Comparison of ENCODE assay signal across 15 mouse cellular contexts in the genomic region with DNA sequence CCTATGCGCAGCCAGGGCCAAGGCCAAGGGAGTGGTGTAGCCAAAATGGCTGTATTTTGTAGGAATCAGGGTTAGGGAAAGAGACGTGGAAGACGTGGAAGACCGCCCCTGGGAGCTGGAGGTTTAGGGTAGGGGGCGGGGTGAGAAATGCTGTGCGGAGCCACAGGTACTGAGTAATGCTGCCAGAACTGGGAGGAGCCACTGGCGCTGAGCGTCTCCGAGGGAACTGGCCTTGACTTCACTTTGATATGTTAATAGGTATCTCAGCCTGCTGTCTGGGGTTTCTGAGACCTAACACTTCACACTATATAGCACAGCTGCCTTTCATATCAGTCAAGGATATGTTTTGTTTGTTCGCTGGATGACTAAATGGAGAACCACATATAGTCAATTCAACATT. TPM values are rescaled to one million over a fixed set of nuclear protein-coding genes. Genes with fewer than 3 reads are reported as not detected.
DNase-seq lines count a peak whose midpoint lies in the region; ATAC-seq lines count a peak whose summit lies in the region.
"Had no signal": no experiment of that assay in that cellular context is flagged by ENCODE, and none has a peak within 500 bp of the region (broad histone marks: within the 10 kb centered on the region; RNA-seq: fewer than 3 reads in every experiment).

No protein-coding gene starts in this region.

- DNase-seq in left cerebral cortex, postnatal 4 days = peak; percentile 0
- DNase-seq in left cerebral cortex, postnatal 10 days (ENCODE audit: extremely low spot score in 1 of 2, low spot score in 2 of 2) = no peak
- DNase-seq in embryonic facial prominence, embryonic 10.5 days (ENCODE audit: low spot score) = peak; percentile 10
- no peak for DNase-seq in urinary bladder, adult 2 months (ENCODE audit: low spot score)
- no peak for DNase-seq in gastrocnemius, postnatal 10 days
- DNase-seq: B cell, adult 2 months; cerebellum, adult 9-11 months; gastrocnemius, postnatal 14 days; heart, postnatal 14 days; kidney, postnatal 25 days; lung, adult 18-20 months had no signal

- no peak overlapping the region for H3K9ac ChIP-seq in forebrain, embryonic 12.5 days
- H3K9ac ChIP-seq in forebrain, embryonic 16.5 days (replicated peaks; ENCODE audit: low read depth, low read length) = no peak overlapping the region
- H3K9ac ChIP-seq in midbrain, embryonic 13.5 days (replicated peaks) = no peak overlapping the region

- no peaks in the 10 kb centered on the region for H3K4me1 ChIP-seq in forebrain, embryonic 12.5 days
- H3K4me1 ChIP-seq in forebrain, embryonic 16.5 days (replicated peaks; ENCODE audit: control insufficient read depth, insufficient read depth, low read length) = no peaks in the 10 kb centered on the region
- peaks cover 4% of the 10 kb centered on the region; the same call in 1 of the 2 replicates for H3K4me1 ChIP-seq in embryonic facial prominence, embryonic 10.5 days
- H3K4me1 ChIP-seq in midbrain, embryonic 13.5 days (replicated peaks) = 0 out of 2 replicates have a peak, but pooled peaks cover 3% of the 10 kb centered on the region

- H3K36me3 ChIP-seq in forebrain, embryonic 12.5 days (replicated peaks) = no peaks in the 10 kb centered on the region
- H3K36me3 ChIP-seq in forebrain, embryonic 16.5 days (ENCODE audit: control insufficient read depth, insufficient read depth) = no peaks in the 10 kb centered on the region
- H3K36me3 ChIP-seq in embryonic facial prominence, embryonic 10.5 days (replicated peaks) = no peaks in the 10 kb centered on the region
- no peaks in the 10 kb centered on the region for H3K36me3 ChIP-seq in midbrain, embryonic 13.5 days

- H3K4me3 ChIP-seq in forebrain, embryonic 12.5 days (replicated peaks) = no peak overlapping the region
- H3K4me3 ChIP-seq in forebrain, embryonic 16.5 days (replicated peaks; ENCODE audit: low read length) = no peak overlapping the region
- no peak overlapping the region for H3K4me3 ChIP-seq in embryonic facial prominence, embryonic 10.5 days
- no peak overlapping the region for H3K4me3 ChIP-seq in midbrain, embryonic 13.5 days (replicated peaks)
- H3K4me3 ChIP-seq: left cerebral cortex, adult 2 months had no signal

- peak overlapping the region; percentile 27; the same call in 1 of the 2 replicates for H3K4me2 ChIP-seq in forebrain, embryonic 12.5 days
- H3K4me2 ChIP-seq in forebrain, embryonic 16.5 days (ENCODE audit: low read length) = no peak overlapping the region
- peak overlapping the region; percentile 34 for H3K4me2 ChIP-seq in midbrain, embryonic 13.5 days (replicated peaks)

- H3K27me3 ChIP-seq in forebrain, embryonic 12.5 days = no peaks in the 10 kb centered on the region
- H3K27me3 ChIP-seq in forebrain, embryonic 16.5 days (replicated peaks; ENCODE audit: control insufficient read depth, insufficient read depth, low read length) = no peaks in the 10 kb centered on the region; the same call in 1 of the 2 replicates
- peaks cover 41% of the 10 kb centered on the region for H3K27me3 ChIP-seq in embryonic facial prominence, embryonic 10.5 days (replicated peaks; ENCODE audit: low read depth, poor library complexity, severe bottlenecking)
- no peaks in the 10 kb centered on the region for H3K27me3 ChIP-seq in midbrain, embryonic 13.5 days

- 27% methylated on average over 10 of the region's 10 CpGs for WGBS in forebrain, embryonic 12.5 days
- WGBS in forebrain, embryonic 16.5 days = 15% methylated on average over 10 of the region's 10 CpGs
- 18% methylated on average over 10 of the region's 10 CpGs for WGBS in embryonic facial prominence, embryonic 10.5 days
- WGBS in midbrain, embryonic 13.5 days = 27% methylated on average over 10 of the region's 10 CpGs

- intact Hi-C loops in left cerebral cortex, postnatal 4 days (cut with DNase I) = no loop called here
- intact Hi-C loops in left cerebral cortex, postnatal 10 days (cut with DNase I) = no loop called here

- no peak for ATAC-seq in forebrain, embryonic 12.5 days (ENCODE audit: low FRiP score)
- ATAC-seq in forebrain, embryonic 16.5 days = no peak
- ATAC-seq in midbrain, embryonic 13.5 days = peak; percentile 14

- H3K27ac ChIP-seq in forebrain, embryonic 12.5 days = no peak overlapping the region
- H3K27ac ChIP-seq in forebrain, embryonic 16.5 days (ENCODE audit: low read length) = no peak overlapping the region
- no peak overlapping the region for H3K27ac ChIP-seq in embryonic facial prominence, embryonic 10.5 days (replicated peaks)
- no peak overlapping the region for H3K27ac ChIP-seq in midbrain, embryonic 13.5 days
- H3K27ac ChIP-seq: left cerebral cortex, adult 2 months had no signal

- H3K9me3 ChIP-seq in forebrain, embryonic 12.5 days = no peaks in the 10 kb centered on the region
- H3K9me3 ChIP-seq in forebrain, embryonic 16.5 days (ENCODE audit: control insufficient read depth, low read length) = no peaks in the 10 kb centered on the region
- no peaks in the 10 kb centered on the region for H3K9me3 ChIP-seq in embryonic facial prominence, embryonic 10.5 days
- no peaks in the 10 kb centered on the region for H3K9me3 ChIP-seq in midbrain, embryonic 13.5 days

RNA-seq across cellular contexts. Expression of a gene that starts 4.0 kb away (rescaled TPM):
- polyA plus RNA-seq in forebrain, embryonic 12.5 days (2016; fragmentation: Nextera tagmentation; extraction: Ambion mirVana) = 3.0 and 5.7 TPM in 2 replicates
- 8.5 and 8.6 TPM in 2 replicates for polyA plus RNA-seq in forebrain, embryonic 16.5 days (2015; fragmentation: Nextera tagmentation; extraction: Ambion mirVana)
- total RNA-seq in left cerebral cortex, postnatal 4 days (2021) = 10 to 100 TPM; 32.0 to 39.1 TPM
- total RNA-seq in left cerebral cortex, postnatal 10 days (2021) = 10 to 100 TPM; 14.6 to 17.3 TPM
- polyA plus RNA-seq in embryonic facial prominence, embryonic 10.5 days (2016; fragmentation: Nextera tagmentation; extraction: Ambion mirVana) = 0.77 and 1.1 TPM in 2 replicates
- polyA plus RNA-seq in midbrain, embryonic 13.5 days (2015; fragmentation: Nextera tagmentation; extraction: Ambion mirVana) = 4.6 and 6.6 TPM in 2 replicates
- polyA plus RNA-seq in urinary bladder, adult 2 months (2012; rRNA removed) = 1.9 and 2.0 TPM in 2 replicates
- total RNA-seq in gastrocnemius, postnatal 10 days (2021) = 1 to 10 TPM in 1 of 2 experiments, under 1 TPM in 1; 0.54 to 1.2 TPM

Comparison
In these comparisons a context has a peak if more than half of its experiments do, and no peak if none do; other contexts are left out.
1. DNase-seq: peak in left cerebral cortex, postnatal 4 days (single experiment) and embryonic facial prominence, embryonic 10.5 days (single experiment); none in left cerebral cortex, postnatal 10 days (0 of 2), urinary bladder, adult 2 months (single experiment) and gastrocnemius, postnatal 10 days (single experiment).